Mouse (Mus musculus): Measurements from ENCODE around the gene Eed.

The Eed gene

GRCm38 (mm10) chr7:89908899-89909621, 71.7 kb downstream of the Eed start:
- no peak for DNase-seq (ENCODE audit: low spot score in 2 of 2)

GRCm38 (mm10) chr7:89908421-89908820, 72.4 kb downstream of the Eed start:
- DNase-seq (ENCODE audit: low spot score in 2 of 2): no peak

GRCm38 (mm10) chr7:89907950-89908349, 72.8 kb downstream of the Eed start:
- peak; percentile 33 to 34 for DNase-seq (ENCODE audit: low spot score in 2 of 2)
